Mouse (Mus musculus) mature B cell (primary cell): ENCODE results near the gene Pank4.

Source experiments
- in situ Hi-C: fragments of 300-500 bp; cut with MboI; formaldehyde crosslinking; loops from 2 replicates; pipeline ENCODE4 v1.14.3; 2019

Gene Pank4

DNA sequence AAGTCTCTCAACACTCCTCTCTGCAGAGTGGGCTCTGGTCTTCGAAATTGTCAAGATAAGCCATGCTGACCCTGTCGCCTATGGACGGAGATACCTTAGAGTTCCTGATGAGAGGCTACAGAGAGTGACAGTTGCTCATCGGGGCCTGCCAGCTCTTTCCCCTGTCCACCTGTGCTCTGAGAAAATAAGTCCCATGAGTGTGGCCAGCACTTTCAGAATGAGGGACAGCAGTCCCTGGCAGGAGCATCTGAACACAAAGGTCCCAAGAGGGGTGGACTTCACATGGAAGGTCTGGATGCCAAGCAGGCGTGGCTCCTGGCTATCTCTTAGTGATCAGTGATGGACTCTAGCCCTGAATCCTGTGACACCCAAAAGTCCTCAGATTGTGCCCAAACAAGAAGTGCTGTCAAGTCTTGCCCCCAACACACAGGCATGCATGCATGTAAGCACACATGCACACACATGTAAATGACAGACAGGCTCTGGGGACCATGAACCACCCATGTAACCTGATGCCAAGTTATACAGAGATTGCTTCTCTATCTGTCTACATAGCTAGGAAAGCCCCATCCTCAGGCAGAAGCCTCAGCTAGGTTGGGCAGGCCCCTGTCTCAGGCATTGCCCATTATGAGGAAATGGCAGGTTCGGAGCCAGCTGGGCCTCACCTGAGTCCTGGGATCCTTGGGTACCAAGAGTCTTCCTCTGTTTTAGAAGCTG is 20.4 kb upstream of the Pank4 start:
- in situ Hi-C loops, result no loop called here

DNA sequence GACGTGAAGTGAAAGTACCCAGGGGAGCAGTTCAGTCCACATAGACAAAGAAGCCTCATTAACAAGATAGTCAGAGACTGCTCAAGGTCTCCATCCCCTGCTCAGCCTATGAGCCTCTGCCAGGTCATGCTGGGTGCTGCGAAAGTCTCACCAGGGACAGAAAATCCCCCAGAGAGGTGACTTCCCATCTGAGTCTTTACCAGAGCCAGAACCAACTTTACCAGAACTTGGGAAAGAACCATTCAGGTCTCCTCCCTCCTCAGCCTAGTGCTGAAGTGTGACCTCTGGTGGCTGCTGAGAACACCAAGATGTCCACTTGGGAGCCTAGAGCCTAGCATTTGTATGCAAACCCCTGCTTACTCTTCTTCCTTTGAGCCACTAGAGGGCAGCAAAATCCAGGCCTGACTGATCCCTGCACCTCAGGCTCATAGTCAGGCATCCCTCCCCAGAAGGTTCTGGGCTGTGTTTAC is 19.8 kb upstream of the Pank4 start:
- in situ Hi-C loops, result no loop called here

DNA sequence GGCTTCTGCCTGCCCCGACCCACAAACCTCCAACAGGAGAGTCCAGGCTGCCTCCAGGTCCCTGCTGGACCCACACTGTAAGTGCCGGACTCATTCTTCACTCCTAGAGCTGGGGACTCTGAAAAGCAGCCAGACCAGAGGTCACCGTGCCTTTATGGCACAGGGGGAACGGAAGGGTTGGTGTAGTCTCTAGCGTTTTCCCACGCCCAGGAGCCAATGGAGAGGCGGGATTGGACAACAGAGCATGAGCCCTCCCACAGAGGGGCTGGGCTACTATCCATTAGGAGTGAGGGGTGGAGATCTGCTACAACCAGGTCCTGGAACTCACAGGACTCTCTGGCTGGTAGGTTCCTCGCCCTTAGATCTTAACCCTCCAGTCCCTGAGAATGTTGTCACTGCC is 17.6 kb upstream of the Pank4 start:
- in situ Hi-C loops, result no loop called here

DNA sequence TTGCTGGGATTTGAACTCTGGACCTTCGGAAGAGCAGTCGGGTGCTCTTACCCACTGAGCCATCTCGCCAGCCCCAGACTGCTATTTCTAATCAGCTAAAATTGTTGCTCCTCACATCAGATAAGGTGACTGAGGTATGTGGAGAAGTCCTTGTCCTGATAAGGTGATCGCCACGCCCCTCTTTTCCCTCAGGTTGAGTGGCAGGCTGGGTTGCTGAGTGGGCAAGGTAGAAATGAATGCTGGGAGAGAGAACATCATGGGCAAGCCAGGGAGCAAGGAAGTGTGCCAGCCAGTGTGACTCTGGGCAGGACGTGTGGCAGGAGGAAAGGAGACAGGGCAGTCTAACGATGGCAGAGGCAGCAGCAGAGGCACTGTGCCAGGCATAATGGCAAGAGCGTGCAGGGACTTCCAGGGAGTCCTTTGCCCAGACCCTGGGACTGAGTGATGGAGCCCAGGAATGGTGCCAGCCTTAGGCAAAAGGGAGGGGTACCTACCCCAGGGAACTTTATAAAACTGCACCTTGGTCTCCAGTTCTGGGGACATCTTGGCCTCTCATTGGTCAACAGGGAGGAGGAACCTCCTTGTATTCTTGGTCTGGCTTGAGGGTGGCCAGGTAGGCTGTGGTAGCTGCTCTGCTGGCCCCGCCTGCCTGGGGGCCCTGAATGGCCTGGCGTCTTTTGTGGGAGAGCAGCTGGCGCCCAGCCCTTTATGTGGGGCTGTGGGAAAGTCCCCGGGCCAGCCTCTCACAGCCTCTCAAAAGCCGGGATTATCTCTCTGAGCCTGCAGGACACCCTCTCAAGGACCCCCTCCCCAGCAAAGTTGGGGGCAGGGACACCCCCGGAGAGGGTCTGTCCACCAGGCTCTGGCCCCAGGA is 15.6 kb upstream of the Pank4 start:
- in situ Hi-C loops, result no loop called here

DNA sequence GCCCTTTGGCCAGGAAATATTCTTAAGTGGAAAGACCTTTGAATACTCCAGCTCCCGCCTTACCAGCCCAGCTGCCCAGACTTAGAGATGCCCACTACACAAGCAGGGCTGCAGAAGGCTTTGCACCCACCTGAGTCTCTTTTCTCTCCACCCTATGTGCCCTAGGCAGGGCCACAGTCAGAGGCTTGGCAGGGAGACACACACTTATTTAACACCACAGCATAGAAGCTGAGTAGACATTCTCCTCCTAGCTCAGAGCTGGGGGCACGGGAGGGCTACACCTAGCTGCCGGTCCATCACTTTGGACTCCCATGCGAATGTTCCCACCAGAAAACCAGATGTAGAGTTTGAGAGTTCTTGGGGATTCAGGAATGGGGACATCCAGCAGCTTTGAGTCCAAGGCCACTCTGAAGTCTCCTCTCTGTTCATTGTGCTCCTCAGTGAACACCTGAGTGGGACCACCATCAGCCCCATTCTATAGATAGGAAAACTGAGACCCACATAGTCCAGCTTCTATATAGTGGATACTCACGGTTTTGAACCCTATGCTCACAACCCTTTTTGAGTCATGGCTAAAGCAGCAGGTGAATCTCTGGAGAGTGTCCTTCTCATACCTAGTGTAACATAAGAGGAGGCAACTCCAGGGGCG is 14.9 kb upstream of the Pank4 start:
- in situ Hi-C loops, result no loop called here

DNA sequence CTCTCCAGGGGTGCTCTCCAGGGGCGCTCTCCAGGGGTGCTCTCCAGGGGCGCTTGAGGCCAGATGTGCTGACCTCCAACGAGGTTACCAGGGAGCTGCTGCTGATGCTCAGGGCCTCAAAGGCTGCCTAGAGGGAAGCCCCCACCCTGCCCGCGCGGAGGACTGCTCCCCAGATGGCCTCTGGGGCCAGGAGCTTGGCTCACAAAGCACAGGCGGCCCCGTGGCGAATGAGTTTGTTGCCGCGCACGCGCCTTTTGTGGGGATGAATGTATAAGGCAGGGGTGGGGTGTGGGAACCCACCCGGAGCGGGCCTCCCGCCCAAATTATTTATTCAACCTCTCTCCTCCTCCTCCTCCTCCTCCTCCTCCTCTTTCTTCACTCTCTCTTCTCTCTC is 14.3 kb upstream of the Pank4 start:
- in situ Hi-C loops, result no loop called here

DNA sequence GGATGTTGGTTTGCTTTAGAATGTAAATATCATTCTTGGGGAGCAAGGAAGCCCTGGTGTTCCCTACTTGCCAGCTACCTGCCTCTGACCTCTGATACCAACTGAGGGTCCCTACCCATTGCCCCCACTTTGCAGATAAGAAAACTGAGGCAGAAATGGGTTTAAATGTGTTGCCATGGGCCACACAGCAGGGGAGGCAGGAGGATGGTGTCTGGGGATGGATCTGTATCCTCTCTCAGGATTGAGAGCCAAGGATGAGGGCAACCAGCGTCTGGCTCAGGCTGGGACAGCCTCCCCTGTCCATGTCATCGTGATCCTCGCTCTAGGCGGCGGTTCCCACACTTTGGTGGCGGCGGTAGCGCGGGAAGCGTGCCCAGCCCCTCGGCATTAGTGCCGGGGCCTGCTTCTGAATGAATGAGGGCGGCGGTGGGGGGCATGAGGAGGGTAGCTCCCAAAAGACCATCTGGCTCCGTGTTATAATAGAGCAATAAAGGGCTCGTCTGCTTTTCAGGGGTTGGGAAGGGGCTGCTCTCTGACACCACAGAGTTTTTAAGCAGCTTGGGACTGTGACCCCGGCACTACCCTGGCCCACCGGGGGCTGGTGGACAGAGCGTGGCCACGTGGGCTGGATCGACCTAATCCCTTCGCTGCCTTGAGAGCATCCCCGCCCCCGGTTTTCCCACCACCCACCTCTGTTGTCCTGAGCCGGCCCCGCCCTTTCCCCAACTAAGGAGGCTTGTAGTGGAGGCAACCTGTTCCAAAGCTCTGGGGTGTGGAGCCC is 11.3 kb upstream of the Pank4 start:
- in situ Hi-C loops, result no loop called here

DNA sequence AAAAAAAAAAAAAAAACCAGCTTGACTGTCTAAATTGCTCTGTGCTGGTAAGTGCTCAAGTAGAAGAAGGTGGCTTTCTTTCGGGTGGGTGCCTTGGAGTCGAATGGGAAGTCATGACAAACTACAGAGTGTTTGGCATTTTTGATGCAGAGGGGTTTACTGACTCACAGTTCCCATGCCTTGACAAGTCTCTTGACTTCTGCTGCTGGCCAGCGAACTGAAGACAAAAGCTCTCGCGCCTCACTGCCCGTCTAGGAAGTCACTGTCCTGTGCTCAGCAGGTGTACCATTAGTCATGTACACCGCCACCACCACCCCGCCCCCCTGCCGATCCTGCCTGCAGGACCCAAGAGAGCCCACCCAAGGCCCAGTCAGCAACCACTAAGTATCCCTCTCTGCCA is 7.3 kb upstream of the Pank4 start:
- in situ Hi-C loops, result no loop called here

DNA sequence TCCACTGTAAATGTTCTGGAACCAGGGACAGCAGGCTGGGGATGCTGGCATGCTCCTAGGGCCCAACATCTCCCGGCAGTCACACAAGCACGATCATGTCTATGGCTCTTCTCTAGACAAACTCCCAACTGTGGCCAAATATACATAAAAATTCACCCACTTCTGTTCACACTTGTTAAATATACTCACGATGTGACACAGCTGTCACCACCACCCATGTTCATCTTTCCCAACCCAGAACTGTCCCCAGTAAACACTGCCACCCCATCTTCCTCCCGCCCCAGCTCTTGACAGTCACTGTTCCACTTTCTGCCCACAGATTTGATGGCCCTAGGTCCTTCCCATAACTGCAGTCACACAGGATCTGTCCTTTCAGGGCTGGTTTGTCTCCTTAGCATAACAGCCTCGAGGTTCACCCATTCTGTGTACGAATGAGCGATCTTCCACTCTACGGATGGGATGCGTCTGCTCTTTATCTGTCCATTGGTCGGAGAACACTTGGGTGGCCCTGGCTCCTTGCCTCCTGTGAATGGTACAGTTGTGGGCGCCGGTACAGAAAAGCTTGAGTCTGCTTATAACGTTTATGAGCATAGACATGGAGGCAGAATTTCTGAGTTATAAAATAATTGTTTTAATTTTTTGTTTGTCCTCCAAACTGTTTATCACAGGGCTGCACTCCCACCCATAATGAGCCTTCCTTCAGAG is 6.5 kb upstream of the Pank4 start:
- in situ Hi-C loops, result no loop called here

DNA sequence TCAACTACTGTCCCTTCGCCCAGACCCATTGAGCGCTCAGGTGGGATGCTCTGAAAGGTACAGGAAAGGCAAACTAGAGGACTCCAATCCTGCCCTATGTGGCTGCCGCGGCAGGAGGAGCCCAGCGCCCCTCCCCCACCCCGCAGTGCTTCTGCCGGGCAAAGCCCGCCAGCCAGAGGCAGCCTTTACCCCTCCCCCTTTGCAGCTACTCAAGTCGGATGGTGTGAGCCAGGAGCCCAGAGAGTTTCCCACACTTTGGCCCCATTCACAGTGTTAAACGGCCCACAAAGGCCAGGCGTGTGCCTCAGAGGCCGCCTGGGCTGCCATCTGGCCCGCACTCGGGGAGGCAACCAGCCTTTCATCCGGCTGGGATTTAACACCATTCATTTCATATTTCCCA is 5.8 kb upstream of the Pank4 start:
- in situ Hi-C loops, result no loop called here

DNA sequence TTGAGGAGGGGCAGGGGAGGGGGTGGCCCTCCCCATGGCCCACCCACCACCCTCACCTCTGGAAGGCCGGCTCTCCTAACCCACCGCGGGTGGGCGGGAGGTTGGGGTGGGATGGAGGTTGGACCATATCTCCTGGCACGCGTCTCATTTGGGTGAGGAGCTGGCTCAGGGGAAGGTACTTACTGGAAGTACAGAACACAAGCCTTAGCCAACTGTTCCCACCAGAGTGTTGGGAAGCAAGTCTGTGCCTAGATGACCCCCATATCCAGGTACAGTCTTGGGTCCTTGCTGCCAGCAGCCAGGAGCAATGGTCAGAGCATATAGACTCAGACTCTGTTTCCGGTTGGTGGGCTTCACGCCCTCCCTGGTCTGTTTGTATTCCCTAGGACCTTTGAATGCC is 5.3 kb upstream of the Pank4 start:
- in situ Hi-C loops, result no loop called here

DNA sequence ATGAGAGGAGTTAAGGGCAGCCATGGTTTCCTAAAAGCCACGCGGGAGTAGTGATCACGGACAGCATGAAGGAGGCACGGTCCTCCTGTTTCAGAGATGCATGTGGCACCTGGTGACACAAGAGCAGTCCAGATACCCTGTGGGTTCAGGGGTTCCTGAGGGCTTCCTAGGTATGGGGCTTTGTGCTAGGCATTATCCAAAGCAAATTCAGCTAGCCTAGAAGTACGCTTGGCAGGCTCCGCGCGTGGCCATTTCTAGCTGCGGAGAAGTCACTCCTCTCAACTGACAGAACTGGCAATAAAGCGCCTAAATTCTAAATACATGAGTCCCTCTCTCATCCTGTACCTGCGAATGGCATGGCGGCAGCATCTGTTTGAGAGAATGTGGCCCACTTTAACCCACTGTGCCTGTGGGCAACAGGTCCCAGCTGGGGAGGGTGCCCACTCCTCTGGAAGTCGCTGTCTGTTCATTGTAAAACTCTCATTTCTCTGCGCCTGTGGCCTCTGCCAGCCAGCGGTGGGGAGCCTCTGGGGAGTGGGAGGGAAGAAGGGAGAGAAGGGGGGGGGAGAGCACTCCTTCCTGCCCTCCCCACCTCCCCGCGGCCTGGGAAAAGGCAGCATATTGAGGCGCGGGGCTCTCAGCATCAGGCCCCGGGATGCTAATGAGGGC is 3.8 kb upstream of the Pank4 start:
- in situ Hi-C loops, result loop anchor here (10.0 kb wide), 1 partner anchor 125 kb away; the partner anchor contains the start of genes Morn1 and Rer1

DNA sequence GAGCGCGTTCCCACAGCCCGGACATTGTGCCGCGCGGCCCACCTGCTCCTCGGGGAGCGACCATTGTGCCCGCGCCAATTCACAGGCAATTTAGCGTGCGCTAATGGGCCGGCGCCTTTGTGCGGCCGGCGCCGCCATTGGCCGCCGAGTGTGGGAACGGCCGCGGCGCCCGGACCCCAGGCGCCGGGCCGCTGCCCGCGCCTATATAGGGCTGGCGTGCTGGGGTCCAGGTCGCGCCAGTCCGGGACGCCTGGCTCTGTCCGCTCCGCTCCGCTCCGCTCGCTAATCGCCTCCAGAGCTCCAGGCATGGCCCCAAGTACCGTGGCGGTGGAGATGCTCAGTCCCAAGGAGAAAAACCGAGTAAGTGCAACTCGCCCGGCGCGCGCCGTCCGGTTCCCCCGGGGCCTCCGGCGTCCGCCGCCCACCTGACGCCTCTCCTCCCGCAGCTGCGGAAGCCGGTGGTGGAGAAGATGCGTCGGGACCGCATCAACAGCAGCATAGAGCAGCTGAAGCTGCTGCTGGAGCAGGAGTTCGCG is 3.2 kb upstream of the Pank4 start, which contains the start of gene Hes5:
Hes5 (plus strand) TSS at position 234 of the 536 bp plus-strand sequence.
- in situ Hi-C loops, result loop anchor here (10.0 kb wide), 1 partner anchor 124 kb away; the partner anchor contains the start of genes Morn1 and Rer1

DNA sequence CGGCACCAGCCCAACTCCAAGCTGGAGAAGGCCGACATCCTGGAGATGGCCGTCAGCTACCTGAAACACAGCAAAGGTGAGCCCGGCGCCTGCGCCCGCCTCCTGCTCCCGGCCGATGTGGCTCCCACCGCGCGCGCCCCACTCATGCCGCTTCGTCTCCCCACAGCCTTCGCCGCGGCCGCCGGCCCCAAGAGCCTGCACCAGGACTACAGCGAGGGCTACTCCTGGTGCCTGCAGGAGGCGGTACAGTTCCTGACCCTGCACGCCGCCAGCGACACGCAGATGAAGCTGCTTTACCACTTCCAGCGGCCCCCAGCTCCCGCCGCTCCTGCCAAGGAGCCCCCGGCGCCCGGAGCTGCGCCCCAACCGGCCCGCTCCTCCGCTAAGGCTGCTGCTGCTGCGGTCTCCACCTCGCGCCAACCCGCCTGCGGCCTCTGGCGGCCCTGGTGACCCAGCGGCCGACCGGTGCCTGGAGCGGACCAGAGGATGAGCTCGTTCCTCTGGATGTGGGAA is 2.6 kb upstream of the Pank4 start:
- in situ Hi-C loops, result loop anchor here (10.0 kb wide), 1 partner anchor 124 kb away; the partner anchor contains the start of genes Morn1 and Rer1

DNA sequence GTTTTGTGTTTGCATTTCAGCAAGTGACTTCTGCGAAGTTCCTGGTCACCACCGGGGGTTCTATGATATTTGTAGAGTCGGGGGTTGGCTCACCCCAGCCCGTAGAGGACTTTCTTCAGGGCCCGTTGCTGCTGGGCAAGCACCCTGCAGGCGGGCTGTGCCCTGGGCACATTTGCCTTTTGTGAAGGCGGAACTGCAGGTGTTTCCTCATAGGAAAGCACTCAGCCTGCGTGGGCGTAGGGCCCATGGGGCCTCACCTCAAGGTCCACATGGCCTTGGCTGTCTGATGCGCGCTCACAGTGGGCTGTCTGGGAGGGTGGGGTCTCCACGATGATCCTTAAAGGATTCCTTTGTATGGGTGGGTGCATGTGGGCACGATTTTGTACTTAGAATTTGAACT is 2.0 kb upstream of the Pank4 start:
- in situ Hi-C loops, result loop anchor here (10.0 kb wide), 1 partner anchor 123 kb away; the partner anchor contains the start of genes Morn1 and Rer1

DNA sequence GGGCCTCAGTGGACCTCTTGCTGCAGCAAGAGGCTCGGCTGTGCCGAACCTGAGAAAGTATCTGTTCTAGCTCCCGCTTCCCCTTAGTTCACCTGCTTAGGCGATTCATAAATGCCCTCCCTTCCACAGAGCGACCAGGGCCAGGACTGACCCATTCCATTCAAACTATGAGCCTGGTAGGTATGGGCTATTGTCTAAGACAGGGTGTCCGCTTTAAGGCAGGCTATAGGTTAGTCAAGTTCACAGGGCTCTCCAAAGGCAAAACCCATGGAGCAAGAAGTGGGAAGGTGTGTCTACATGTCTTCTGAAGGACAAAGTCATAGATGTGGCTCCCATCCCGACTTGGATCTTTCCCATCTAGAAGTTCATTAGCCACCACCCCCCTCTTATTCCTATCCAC is 1.2 kb upstream of the Pank4 start:
- in situ Hi-C loops, result loop anchor here (10.0 kb wide), 1 partner anchor 122 kb away; the partner anchor contains the start of genes Morn1 and Rer1

DNA sequence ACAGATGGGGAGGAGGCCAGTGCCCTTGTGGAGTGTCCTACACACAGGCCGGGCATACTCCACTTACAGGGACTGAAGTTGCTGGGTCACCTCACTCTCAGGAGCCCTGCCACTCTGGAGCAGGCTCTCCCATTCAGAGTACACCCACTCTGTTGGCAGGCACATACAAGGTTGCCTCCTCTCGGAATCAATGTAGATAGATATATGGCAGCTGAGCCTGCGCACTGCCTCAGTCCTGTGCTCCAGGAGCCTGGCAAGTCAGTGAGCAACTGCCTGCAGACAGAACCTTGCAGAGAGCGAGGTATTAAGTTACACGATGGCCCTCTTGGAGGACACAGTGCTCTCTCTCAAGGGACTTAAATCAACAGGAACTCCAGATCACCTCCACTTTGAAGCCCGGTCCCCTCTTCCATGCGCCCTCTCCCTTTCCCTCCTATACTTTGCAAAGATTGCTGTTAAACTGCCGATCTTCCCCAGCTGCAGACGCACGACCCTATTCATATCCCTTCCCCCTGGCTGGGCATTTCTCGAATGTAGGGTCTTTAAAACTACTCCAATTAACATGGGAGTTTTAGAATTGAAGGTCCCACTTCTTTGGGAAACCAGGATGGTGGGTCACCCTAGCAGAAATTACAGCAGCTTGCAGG is 610 bp upstream of the Pank4 start:
- in situ Hi-C loops, result loop anchor here (10.0 kb wide), 1 partner anchor 121 kb away; the partner anchor contains the start of genes Morn1 and Rer1

DNA sequence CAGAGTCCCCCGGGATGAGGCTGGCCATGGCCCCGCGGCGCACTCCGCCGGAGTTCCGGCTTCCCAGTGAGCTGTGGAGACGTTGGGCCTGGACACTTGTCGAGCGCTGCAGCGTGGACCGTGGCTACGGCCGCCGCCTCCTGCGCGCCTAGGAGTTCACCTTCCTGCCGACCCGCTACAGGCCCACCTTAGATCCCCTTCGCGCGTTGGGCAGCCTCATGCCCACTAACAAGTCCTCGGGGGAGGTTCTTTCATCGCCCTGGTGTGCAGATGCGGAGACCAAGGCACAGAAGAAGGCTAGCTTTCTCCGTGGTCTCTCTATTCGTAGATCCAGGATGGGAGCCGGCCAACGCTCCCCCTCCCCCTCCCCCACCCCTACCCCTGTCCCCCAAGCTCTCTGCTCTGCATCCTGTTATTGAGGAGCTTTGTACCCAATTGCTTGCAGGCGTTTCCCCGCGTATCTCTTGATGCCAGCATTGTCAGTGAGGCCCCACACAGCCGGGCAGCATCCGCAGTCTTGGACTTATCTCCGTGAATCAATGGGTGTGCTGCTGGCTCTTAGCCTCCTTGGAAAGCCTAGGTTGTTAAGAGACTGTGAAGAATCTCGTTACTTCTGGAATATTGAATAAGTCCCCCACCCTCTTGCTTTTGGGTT is 785 bp downstream of the Pank4 start:
- in situ Hi-C loops, result loop anchor here (10.0 kb wide), 1 partner anchor 120 kb away; the partner anchor contains the start of genes Morn1 and Rer1
